7 mouse cellular contexts compared by ENCODE assay signal in genomic region chr3:34795984-34796266, GRCm38 (mm10).
A peak's percentile ranks its signal among the peaks of the same experiment; 100 is the strongest.
DNase-seq lines count a peak whose midpoint lies in the region; ATAC-seq and TF ChIP-seq lines count a peak whose summit lies in the region.

No protein-coding gene starts in this region.

- peak overlapping the region; percentile 23 for H3K9ac ChIP-seq in lung, embryonic 14.5 days
- H3K9ac ChIP-seq in forebrain, embryonic 15.5 days (replicated peaks), result no peak overlapping the region
- no peak overlapping the region; the same call in 1 of the 2 replicates for H3K9ac ChIP-seq in stomach, embryonic 14.5 days (replicated peaks; ENCODE audit: low read depth, low read length)

- WGBS in lung, embryonic 14.5 days, result 7% methylated on average over 5 of the region's 5 CpGs
- 8% methylated on average over 5 of the region's 5 CpGs for WGBS in forebrain, embryonic 15.5 days
- 16% methylated on average over 5 of the region's 5 CpGs for WGBS in limb, embryonic 10.5 days
- WGBS in stomach, embryonic 14.5 days, result 6% methylated on average over 5 of the region's 5 CpGs

- H3K4me3 ChIP-seq in lung, embryonic 14.5 days (ENCODE audit: low read depth, low read length), result peak overlapping the region; percentile 32
- peak overlapping the region; percentile 34 for H3K4me3 ChIP-seq in forebrain, embryonic 15.5 days
- peak overlapping the region; percentile 43 for H3K4me3 ChIP-seq in limb, embryonic 10.5 days
- peak overlapping the region; percentile 29 for H3K4me3 ChIP-seq in stomach, embryonic 14.5 days (ENCODE audit: low read depth, low read length)

- 0 out of 2 replicates have a peak, but pooled peaks cover 2% of the 10 kb centered on the region for H3K4me1 ChIP-seq in lung, embryonic 14.5 days (ENCODE audit: insufficient read depth)
- peaks cover 11% of the 10 kb centered on the region for H3K4me1 ChIP-seq in forebrain, embryonic 15.5 days
- peaks cover 20% of the 10 kb centered on the region for H3K4me1 ChIP-seq in limb, embryonic 10.5 days
- peaks cover 6% of the 10 kb centered on the region; the same call in 1 of the 2 replicates for H3K4me1 ChIP-seq in stomach, embryonic 14.5 days (ENCODE audit: control insufficient read depth, insufficient read depth, low read length)

- TF ChIP-seq CTCF in lung, embryonic 14.5 days (IDR thresholded peaks at IDR 0.05; ENCODE audit: low read depth), result no peak

- peak overlapping the region; percentile 60 for H3K4me2 ChIP-seq in lung, embryonic 14.5 days
- peak overlapping the region; percentile 50 for H3K4me2 ChIP-seq in forebrain, embryonic 15.5 days (replicated peaks)
- peak overlapping the region; percentile 52 for H3K4me2 ChIP-seq in stomach, embryonic 14.5 days (replicated peaks; ENCODE audit: low read depth, low read length)

- ATAC-seq in lung, embryonic 14.5 days (ENCODE audit: insufficient read depth), result peak; percentile 15; the same call in 1 of the 2 replicates
- ATAC-seq in forebrain, embryonic 15.5 days (replicated peaks), result no peak; the same call in 1 of the 2 replicates
- ATAC-seq in stomach, embryonic 14.5 days (ENCODE audit: insufficient number of reproducible peaks, insufficient read depth, low FRiP score, low read depth), result no peak

- H3K36me3 ChIP-seq in lung, embryonic 14.5 days (ENCODE audit: insufficient read depth), result no peaks in the 10 kb centered on the region
- no peaks in the 10 kb centered on the region for H3K36me3 ChIP-seq in forebrain, embryonic 15.5 days
- no peaks in the 10 kb centered on the region for H3K36me3 ChIP-seq in limb, embryonic 10.5 days
- H3K36me3 ChIP-seq in stomach, embryonic 14.5 days (ENCODE audit: control insufficient read depth, insufficient read depth, low read length), result no peaks in the 10 kb centered on the region

- H3K27me3 ChIP-seq in lung, embryonic 14.5 days (ENCODE audit: insufficient read depth, low read length), result 0 out of 2 replicates have a peak, but pooled peaks cover 3% of the 10 kb centered on the region
- H3K27me3 ChIP-seq in forebrain, embryonic 15.5 days, result no peaks in the 10 kb centered on the region
- H3K27me3 ChIP-seq in limb, embryonic 10.5 days (ENCODE audit: low read depth, poor library complexity, severe bottlenecking), result peaks cover 19% of the 10 kb centered on the region
- no peaks in the 10 kb centered on the region for H3K27me3 ChIP-seq in stomach, embryonic 14.5 days (ENCODE audit: control insufficient read depth, insufficient read depth, low read length)

- no peak overlapping the region for H3K27ac ChIP-seq in lung, embryonic 14.5 days (ENCODE audit: low read depth)
- no peak overlapping the region for H3K27ac ChIP-seq in forebrain, embryonic 15.5 days (replicated peaks)
- H3K27ac ChIP-seq in limb, embryonic 10.5 days, result no peak overlapping the region
- peak overlapping the region; percentile 67; the same call in 1 of the 2 replicates for H3K27ac ChIP-seq in stomach, embryonic 14.5 days (ENCODE audit: low read length)

- DNase-seq in lung, embryonic 14.5 days, result no peak
- DNase-seq in lung, adult 18-20 months, result no peak
- no peak for DNase-seq in limb, embryonic 10.5 days (ENCODE audit: low spot score)
- no peak for DNase-seq in adrenal gland, adult 18-20 months (ENCODE audit: low spot score in 2 of 2)
- no peak for DNase-seq in adipocyte (ENCODE audit: low spot score)

- H3K9me3 ChIP-seq in lung, embryonic 14.5 days (ENCODE audit: low read depth, low read length), result no peaks in the 10 kb centered on the region
- no peaks in the 10 kb centered on the region for H3K9me3 ChIP-seq in forebrain, embryonic 15.5 days
- H3K9me3 ChIP-seq in limb, embryonic 10.5 days (replicated peaks), result no peaks in the 10 kb centered on the region
- H3K9me3 ChIP-seq in stomach, embryonic 14.5 days (ENCODE audit: control insufficient read depth, low read depth, low read length), result no peaks in the 10 kb centered on the region
